Mouse (Mus musculus): ENCODE measurements at regions not wholly inside any gene's neighbourhood (a gene's known extent, or its start where the extent isn't known, plus 50 kb on each side); places are given as distances from the start of the nearest gene placed in this dataset.

DNA sequence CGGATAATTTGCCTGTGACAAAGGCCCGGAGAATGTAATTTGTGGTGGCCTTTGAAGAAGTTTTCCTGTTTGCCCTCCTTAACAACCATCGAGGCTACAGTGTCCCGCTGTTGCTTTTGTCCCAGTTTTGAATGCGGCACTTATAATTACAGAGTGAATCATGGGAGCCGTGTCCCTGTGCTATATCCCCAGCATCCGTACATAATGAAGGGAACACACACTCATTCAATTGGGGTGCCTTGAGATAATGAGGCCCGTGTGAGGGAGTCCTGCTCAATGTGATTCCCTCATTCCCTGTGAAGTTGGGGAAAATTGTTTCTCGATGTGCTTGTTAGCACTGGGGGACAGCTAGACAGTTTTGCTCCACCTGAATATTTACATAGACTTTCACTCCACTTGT is 528.9 kb upstream of the Tenm3 start:
- H3K4me1 ChIP-seq = no peaks in the 10 kb centered on the region
- H3K4me2 ChIP-seq (replicated peaks) = no peak overlapping the region; the same call in 1 of the 2 replicates
- H3K27ac ChIP-seq = no peak overlapping the region
- no peaks in the 10 kb centered on the region for H3K9me3 ChIP-seq
- no peaks in the 10 kb centered on the region for H3K27me3 ChIP-seq (replicated peaks)
- H3K4me3 ChIP-seq = no peak overlapping the region
- ATAC-seq (ENCODE audit: low FRiP score, low read depth) = no peak
- no peaks in the 10 kb centered on the region for H3K36me3 ChIP-seq
- H3K9ac ChIP-seq = no peak overlapping the region
- WGBS = 60% methylated on average over 9 of the region's 9 CpGs

DNA sequence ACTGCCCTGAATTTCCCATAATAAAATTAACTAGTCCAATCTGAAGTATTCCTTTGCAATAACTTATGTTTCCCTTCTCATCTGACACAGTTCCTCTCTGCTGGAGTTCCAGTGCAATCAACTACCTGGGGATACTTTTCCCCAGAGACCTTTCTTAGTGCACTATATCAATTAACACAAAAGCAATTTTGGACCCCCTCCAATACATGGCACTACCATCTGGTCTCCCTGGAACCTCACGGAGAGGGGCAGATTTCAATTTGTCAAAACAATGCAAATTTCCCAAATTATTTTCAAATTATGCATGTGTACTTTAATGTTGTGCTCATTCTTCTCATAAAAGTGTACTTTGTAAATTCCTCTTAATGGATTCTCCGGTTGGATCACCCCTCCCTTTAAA is 518.9 kb upstream of the Tenm3 start:
- 62% methylated on average over 2 of the region's 2 CpGs for WGBS
- H3K4me1 ChIP-seq = no peaks in the 10 kb centered on the region; the same call in 1 of the 2 replicates
- H3K36me3 ChIP-seq = no peaks in the 10 kb centered on the region
- no peaks in the 10 kb centered on the region for H3K9me3 ChIP-seq
- H3K9ac ChIP-seq = no peak overlapping the region
- ATAC-seq (ENCODE audit: low FRiP score, low read depth) = no peak
- no peak overlapping the region for H3K4me3 ChIP-seq
- no peaks in the 10 kb centered on the region for H3K27me3 ChIP-seq (replicated peaks)
- H3K27ac ChIP-seq = no peak overlapping the region
- H3K4me2 ChIP-seq (replicated peaks) = no peak overlapping the region

DNA sequence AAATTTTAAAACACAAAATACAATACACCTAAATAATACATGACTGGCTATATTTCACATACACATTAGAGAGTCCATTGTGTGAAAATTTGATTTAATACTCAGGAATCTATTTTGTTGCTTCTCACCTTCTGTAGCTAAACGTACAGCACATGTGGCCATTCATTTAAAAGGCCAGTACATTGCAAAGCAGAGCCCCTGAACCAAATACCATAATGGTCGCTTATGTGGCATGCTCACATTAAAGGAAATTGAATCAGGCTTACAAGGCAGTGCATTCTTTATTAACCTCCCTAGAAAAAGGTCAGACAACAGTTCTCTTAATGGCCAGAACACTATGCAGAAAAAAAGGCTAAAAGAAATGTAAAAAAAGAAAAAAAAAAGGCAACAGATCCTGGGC is 517.7 kb upstream of the Tenm3 start:
- H3K9ac ChIP-seq = no peak overlapping the region
- H3K36me3 ChIP-seq = no peaks in the 10 kb centered on the region
- no peaks in the 10 kb centered on the region for H3K9me3 ChIP-seq
- H3K4me3 ChIP-seq = no peak overlapping the region
- no peak for ATAC-seq (ENCODE audit: low FRiP score, low read depth)
- no peak overlapping the region for H3K4me2 ChIP-seq (replicated peaks)
- no peaks in the 10 kb centered on the region for H3K27me3 ChIP-seq (replicated peaks)
- no peaks in the 10 kb centered on the region; the same call in 1 of the 2 replicates for H3K4me1 ChIP-seq
- WGBS = 46% methylated on average over 2 of the region's 2 CpGs
- no peak overlapping the region for H3K27ac ChIP-seq

DNA sequence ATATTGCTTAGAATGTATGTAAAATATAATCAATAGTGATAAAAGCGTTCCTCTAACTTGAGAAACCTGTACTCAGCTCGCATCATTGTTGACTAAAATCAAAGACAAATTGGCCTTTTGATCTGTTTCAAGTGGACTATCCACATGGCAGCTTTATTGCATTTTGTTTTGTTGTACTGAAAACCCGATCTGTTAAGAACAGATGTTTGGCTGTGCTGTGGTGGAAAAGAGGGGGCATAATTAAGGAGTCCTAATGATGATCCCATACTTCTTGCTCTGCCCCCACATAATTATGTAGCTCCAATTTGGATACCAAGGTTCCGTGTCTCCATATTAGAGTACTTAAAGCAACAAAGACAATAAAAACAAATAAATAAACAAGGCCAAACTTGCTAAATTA is 516.4 kb upstream of the Tenm3 start:
- Histone ChIP-seq H3K9ac (no peak overlapping the region), H3K4me3 (no peak overlapping the region), H3K27me3 (replicated peaks) (no peaks in the 10 kb centered on the region), H3K4me2 (replicated peaks) (no peak overlapping the region), H3K9me3 (no peaks in the 10 kb centered on the region), H3K4me1 (no peaks in the 10 kb centered on the region; the same call in 1 of the 2 replicates), H3K36me3 (no peaks in the 10 kb centered on the region), H3K27ac (no peak overlapping the region)
- WGBS = 46% methylated on average over 4 of the region's 4 CpGs
- no peak for ATAC-seq (ENCODE audit: low FRiP score, low read depth)

DNA sequence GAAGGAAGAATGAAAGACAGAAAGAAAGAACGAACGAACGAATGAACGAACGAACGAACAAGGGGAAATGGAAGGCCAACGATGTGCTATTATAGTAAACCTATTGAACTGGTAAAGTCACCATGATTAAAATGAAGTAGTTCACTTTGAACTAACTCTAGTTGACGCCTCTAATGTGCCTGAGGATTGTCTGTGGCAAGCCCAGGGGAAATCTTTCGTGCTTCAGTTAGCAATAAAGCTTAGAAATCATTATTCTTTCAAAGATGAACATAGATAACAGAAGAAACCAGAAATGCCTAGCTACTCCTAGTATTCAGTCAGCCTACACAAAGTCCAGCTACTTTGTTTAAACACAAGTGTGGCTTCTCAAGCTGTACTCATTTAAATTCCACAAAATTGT is 515.9 kb upstream of the Tenm3 start:
- no peak overlapping the region for H3K4me2 ChIP-seq (replicated peaks)
- no peaks in the 10 kb centered on the region; the same call in 1 of the 2 replicates for H3K4me1 ChIP-seq
- H3K4me3 ChIP-seq = no peak overlapping the region
- WGBS = 68% methylated on average over 9 of the region's 9 CpGs
- H3K27me3 ChIP-seq (replicated peaks) = no peaks in the 10 kb centered on the region
- H3K9me3 ChIP-seq = no peaks in the 10 kb centered on the region
- H3K27ac ChIP-seq = no peak overlapping the region
- no peak overlapping the region for H3K9ac ChIP-seq
- no peak for ATAC-seq (ENCODE audit: low FRiP score, low read depth)
- no peaks in the 10 kb centered on the region for H3K36me3 ChIP-seq

DNA sequence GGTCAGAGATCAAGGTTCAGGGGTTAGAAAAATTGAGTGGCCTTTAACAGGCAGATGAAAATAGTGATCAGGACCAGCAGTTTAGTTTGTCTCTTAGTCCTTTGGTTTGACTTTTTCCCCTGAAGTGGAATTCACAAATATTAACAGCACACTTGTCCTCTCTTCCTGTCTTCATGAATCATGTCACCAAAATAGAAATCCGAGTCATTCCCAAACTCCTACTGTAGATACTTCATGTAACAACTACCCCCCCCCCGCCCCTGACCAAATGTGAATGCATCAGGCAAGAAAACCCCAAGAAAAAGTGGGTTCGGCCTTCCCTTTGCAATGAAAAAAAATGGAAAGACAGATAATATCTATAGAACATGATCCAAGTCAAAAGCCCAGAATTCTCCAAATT is 504.9 kb upstream of the Tenm3 start:
- H3K9ac ChIP-seq = no peak overlapping the region
- no peaks in the 10 kb centered on the region for H3K27me3 ChIP-seq (replicated peaks)
- WGBS = 81% methylated on average over 3 of the region's 3 CpGs
- no peaks in the 10 kb centered on the region for H3K4me1 ChIP-seq
- H3K36me3 ChIP-seq = no peaks in the 10 kb centered on the region
- H3K9me3 ChIP-seq = no peaks in the 10 kb centered on the region
- H3K4me3 ChIP-seq = no peak overlapping the region
- no peak for ATAC-seq (ENCODE audit: low FRiP score, low read depth)
- H3K27ac ChIP-seq = no peak overlapping the region
- H3K4me2 ChIP-seq (replicated peaks) = no peak overlapping the region

DNA sequence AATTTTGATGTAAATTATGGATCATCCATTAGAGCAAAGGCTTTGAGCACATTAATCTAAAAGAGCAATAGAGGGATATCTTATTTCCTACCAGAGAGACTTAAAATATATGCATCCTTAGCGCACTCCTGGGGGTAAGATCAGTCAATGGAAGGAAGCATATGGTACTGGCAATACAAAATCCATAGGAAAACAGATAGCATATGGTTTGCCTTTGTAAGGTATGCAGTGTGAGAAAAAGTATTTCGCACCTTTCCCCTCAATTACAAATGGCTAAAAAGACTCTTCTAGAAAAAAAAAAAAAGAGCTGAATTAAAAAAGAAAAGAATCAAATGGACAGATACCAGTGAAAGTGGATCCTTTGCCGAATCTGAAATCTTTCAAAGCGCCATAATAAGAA is 495.0 kb upstream of the Tenm3 start:
- H3K36me3 ChIP-seq = no peaks in the 10 kb centered on the region
- H3K4me1 ChIP-seq = no peaks in the 10 kb centered on the region
- ATAC-seq (ENCODE audit: low FRiP score, low read depth) = no peak
- H3K27me3 ChIP-seq (replicated peaks) = no peaks in the 10 kb centered on the region
- H3K9ac ChIP-seq = no peak overlapping the region
- H3K4me2 ChIP-seq (replicated peaks) = no peak overlapping the region
- no peaks in the 10 kb centered on the region; the same call in 1 of the 2 replicates for H3K9me3 ChIP-seq
- no peak overlapping the region for H3K27ac ChIP-seq
- H3K4me3 ChIP-seq = no peak overlapping the region
- 87% methylated on average over 4 of the region's 4 CpGs for WGBS

DNA sequence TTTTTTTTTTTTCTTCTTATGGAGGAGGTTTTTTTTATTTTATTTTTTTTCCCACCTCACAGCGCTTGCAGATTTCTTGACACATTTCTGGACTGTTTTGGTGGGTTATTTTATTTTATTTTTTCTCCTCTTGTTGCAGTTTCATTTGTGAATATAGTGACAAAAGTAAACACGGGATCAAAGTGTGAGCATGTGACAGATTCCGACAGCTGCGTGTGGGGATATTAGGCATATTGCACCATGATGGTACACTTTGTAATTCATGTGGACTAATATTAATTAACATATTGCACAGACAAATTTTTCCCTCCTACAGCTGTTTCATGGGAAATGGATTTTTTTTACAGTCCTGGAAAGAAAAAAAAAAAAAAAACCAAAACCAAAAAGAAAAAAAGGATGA is 483.2 kb upstream of the Tenm3 start:
- H3K27me3 ChIP-seq (replicated peaks) = no peaks in the 10 kb centered on the region
- no peak overlapping the region for H3K27ac ChIP-seq
- H3K9me3 ChIP-seq = no peaks in the 10 kb centered on the region
- 81% methylated on average over 4 of the region's 4 CpGs for WGBS
- no peak overlapping the region for H3K9ac ChIP-seq
- no peak overlapping the region for H3K4me3 ChIP-seq
- H3K4me1 ChIP-seq = no peaks in the 10 kb centered on the region
- H3K4me2 ChIP-seq (replicated peaks) = no peak overlapping the region
- no peaks in the 10 kb centered on the region for H3K36me3 ChIP-seq
- no peak for ATAC-seq (ENCODE audit: low FRiP score, low read depth)

DNA sequence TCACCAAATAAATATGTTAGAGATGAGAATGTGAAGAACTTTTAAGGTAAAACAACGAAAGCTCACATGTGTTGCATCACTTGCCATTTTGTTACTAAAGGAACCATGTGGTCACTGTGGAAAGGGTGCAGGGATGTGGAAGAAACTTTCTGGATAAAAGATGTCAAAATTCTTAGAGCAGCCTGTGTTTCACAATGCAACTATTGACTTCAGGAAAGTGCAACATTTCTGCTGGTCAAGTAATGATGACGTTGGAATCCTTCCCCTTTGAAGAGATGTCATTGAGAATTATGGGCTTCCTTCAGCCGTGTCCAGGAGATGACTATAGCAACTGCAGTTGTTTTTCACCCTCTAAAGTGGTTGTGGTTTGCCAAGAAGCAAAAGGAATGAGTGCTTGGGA is 477.7 kb upstream of the Tenm3 start:
- 22% methylated on average over 3 of the region's 3 CpGs for whole genome bisulfite sequencing

DNA sequence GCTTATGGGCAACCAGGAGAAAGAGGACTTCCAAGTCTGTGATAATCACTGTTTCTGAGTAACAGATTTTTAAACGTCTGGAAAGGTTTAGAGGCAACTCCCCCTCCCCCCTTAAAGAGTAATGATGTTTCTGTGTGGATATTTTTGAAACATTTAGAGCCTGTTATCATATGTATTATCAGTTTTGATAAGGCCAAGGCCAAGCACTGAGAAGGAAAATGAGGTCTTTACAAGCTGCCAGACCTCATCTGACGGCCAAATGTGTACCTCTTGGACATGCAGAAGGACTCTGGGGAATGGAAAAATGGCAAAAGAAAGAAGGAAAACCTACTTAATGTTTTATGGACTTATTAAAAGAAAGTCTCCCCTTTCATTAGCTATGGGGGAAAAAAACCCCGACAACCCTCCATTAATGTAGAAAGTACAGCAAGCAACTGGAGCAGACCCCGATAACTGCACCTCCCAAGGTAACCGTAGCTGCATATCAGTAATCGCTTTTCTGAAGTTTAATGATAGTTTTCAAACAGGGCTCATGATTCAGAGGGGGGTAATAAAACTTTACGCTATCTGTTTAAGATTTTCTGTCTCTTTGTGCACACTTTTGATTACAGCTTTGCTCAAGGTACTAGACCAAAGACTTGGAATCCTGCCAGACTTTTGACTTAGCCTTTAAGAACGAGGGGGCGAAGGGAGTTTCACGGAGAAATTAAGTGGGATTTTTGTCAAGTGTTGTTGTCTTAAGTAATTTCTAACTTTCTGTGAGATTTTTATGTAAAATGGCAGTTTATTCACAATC is 469.9 kb upstream of the Tenm3 start:
- Histone ChIP-seq H3K4me1 (no peaks in the 10 kb centered on the region), H3K9me3 (no peaks in the 10 kb centered on the region), H3K4me3 (no peak overlapping the region), H3K9ac (no peak overlapping the region), H3K36me3 (no peaks in the 10 kb centered on the region), H3K27ac (no peak overlapping the region), H3K27me3 (replicated peaks) (no peaks in the 10 kb centered on the region), H3K4me2 (replicated peaks) (no peak overlapping the region)
- no peak for ATAC-seq (ENCODE audit: low FRiP score, low read depth)
- 81% methylated on average over 10 of the region's 10 CpGs for WGBS

More for the DNA sequence above, 477.7 kb upstream of the Tenm3 start:
- Histone ChIP-seq H3K27ac (no peak overlapping the region), H3K9me3 (no peaks in the 10 kb centered on the region), H3K4me1 (no peaks in the 10 kb centered on the region), H3K27me3 (replicated peaks) (no peaks in the 10 kb centered on the region), H3K4me3 (no peak overlapping the region), H3K36me3 (no peaks in the 10 kb centered on the region), H3K9ac (no peak overlapping the region), H3K4me2 (replicated peaks) (no peak overlapping the region)
- no peak for ATAC-seq (ENCODE audit: low FRiP score, low read depth)

DNA sequence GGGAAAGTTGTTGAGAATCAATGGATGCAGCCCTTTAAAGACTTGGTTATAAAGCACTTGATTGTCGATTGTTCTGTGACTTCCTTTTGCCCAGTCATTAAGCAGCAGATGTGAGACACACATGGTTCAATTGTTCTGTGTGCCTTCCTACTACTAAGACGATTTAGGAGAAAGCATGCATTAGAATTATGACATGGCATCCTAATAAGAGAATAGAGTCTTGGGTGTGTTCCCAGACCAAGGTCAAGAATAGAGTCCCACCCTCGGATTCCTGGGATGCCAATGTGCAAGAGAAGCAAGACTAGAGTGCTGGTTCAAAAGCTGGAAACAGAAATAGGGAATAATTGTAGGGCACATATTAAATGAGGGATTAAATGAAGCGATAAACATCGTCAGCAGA is 469.1 kb upstream of the Tenm3 start:
- Histone ChIP-seq H3K9me3 (no peaks in the 10 kb centered on the region), H3K27ac (no peak overlapping the region), H3K4me2 (replicated peaks) (no peak overlapping the region), H3K4me1 (no peaks in the 10 kb centered on the region), H3K9ac (no peak overlapping the region), H3K36me3 (no peaks in the 10 kb centered on the region), H3K4me3 (no peak overlapping the region), H3K27me3 (replicated peaks) (no peaks in the 10 kb centered on the region)
- 54% methylated on average over 5 of the region's 5 CpGs for WGBS
- no peak for ATAC-seq (ENCODE audit: low FRiP score, low read depth)

DNA sequence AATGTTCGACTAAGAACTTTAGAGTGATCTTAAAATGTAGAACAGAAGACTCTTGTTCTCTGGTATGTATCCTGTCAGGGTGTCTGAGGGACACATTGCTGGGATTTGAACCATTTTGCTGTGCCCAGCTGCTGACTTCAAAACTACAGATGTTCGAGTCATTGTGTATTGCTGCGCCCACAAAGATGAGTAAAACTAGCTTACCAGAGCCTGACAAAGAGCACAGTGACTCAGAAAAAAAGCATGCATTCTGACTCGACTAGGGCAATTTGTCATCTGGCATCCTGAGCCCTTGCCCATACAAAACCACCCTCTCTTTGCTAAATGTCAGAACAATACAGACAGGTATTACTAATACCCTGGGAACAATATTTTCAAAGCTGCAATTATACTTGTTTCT is 438.6 kb upstream of the Tenm3 start:
- Histone ChIP-seq H3K4me2 (replicated peaks) (no peak overlapping the region), H3K27me3 (replicated peaks) (no peaks in the 10 kb centered on the region), H3K9me3 (no peaks in the 10 kb centered on the region), H3K36me3 (no peaks in the 10 kb centered on the region), H3K4me1 (no peaks in the 10 kb centered on the region), H3K9ac (no peak overlapping the region), H3K4me3 (no peak overlapping the region), H3K27ac (no peak overlapping the region)
- WGBS = 27% methylated on average over 4 of the region's 4 CpGs
- ATAC-seq (ENCODE audit: low FRiP score, low read depth) = no peak

DNA sequence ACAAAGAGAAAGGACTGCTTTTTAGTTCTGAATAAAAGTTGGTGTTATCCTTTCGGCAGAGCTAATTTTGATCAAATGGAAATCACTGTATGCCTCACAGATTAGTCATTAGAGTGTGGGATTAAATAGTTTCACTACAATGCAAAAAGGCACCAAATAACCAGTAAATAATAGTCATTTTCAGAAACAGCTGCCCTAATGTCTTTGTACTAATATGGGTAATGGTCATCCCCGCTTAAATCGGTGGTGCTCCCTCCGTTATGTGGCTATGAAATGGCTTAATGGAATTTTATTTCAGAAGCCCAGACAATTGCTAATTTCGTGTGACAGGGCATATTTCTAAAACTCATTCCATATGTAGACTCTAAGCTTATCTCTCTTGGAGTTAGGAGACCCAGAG is 437.5 kb upstream of the Tenm3 start:
- WGBS = 61% methylated on average over 5 of the region's 5 CpGs
- ATAC-seq (ENCODE audit: low FRiP score, low read depth) = no peak
- Histone ChIP-seq H3K9ac (no peak overlapping the region), H3K36me3 (no peaks in the 10 kb centered on the region), H3K27me3 (replicated peaks) (no peaks in the 10 kb centered on the region), H3K27ac (no peak overlapping the region), H3K4me1 (no peaks in the 10 kb centered on the region), H3K9me3 (no peaks in the 10 kb centered on the region), H3K4me3 (no peak overlapping the region), H3K4me2 (replicated peaks) (no peak overlapping the region)

Measured in neural tube, embryonic 12.5 days (tissue).